Mouse (Mus musculus) testis, adult 2 months (tissue): ENCODE data around the gene Cspg4. TPM values are rescaled to one million over a fixed set of nuclear protein-coding genes. Genes with fewer than 3 reads are reported as not detected.

ENCODE experiments used
- H3K27ac ChIP-seq: fragments of 200-500 bp; 2 replicates; pipeline ENCODE4 v1.5.1; 2012; ENCODE audit warnings: low read depth, low read length; ENCODE audit not compliant: control insufficient read depth, insufficient read depth
- H3K27me3 ChIP-seq: fragments of 200-500 bp; 2 replicates; pipeline ENCODE4 v1.6.1; 2012; ENCODE audit warnings: mild to moderate bottlenecking, low read length, moderate library complexity; ENCODE audit not compliant: control insufficient read depth, insufficient read depth
- H3K36me3 ChIP-seq: fragments of 200-500 bp; 2 replicates; pipeline ENCODE4 v1.6.1; 2012; ENCODE audit warnings: mild to moderate bottlenecking, low read length; ENCODE audit not compliant: control insufficient read depth, insufficient read depth
- H3K4me1 ChIP-seq: fragments of 200-500 bp; 2 replicates; pipeline ENCODE4 v1.6.1; 2012; ENCODE audit warnings: low read length; ENCODE audit not compliant: control insufficient read depth, insufficient read depth
- H3K4me3 ChIP-seq: fragments of 200-500 bp; 2 replicates; pipeline ENCODE4 v1.5.1; 2012; ENCODE audit warnings: low read depth, mild to moderate bottlenecking, low read length, moderate library complexity, mixed read lengths; ENCODE audit not compliant: control insufficient read depth
- CTCF ChIP-seq: fragments of 200-500 bp; IDR thresholded peaks from 2 replicates; pipeline ENCODE4 v1.5.1; 2012; ENCODE audit warnings: low read depth, mild to moderate bottlenecking, inconsistent platforms, low read length, moderate library complexity; ENCODE audit not compliant: control insufficient read depth, insufficient read depth, insufficient replicate concordance
- POLR2A ChIP-seq: fragments of 200-500 bp; IDR thresholded peaks from 2 replicates; pipeline ENCODE4 v1.6.1; 2012; ENCODE audit warnings: low read depth, mild to moderate bottlenecking, inconsistent platforms, low read length, moderate library complexity; ENCODE audit not compliant: control insufficient read depth
- polyA plus RNA-seq: library from polyadenylated mRNA; depleted of rRNA; stranded (reverse); fragments of >200 nt; gene quantifications from 2 replicates; pipeline ENCODE4 v1.2.3, GENCODE M21; 2012

Cspg4 gene
- polyA plus RNA-seq, 1 experiment, result 1.1 TPM

- no peaks in the 10 kb centered on the region for H3K36me3 ChIP-seq
- no peak overlapping the region for H3K4me3 ChIP-seq
- H3K4me1 ChIP-seq, result no peaks in the 10 kb centered on the region
- TF ChIP-seq CTCF (no peak), POLR2A (no peak)
- no peaks in the 10 kb centered on the region for H3K27me3 ChIP-seq
- no peak overlapping the region for H3K27ac ChIP-seq
Measured at GRCm38 (mm10) chr9:56832900-56833299, 31.9 kb upstream of the Cspg4 start.

- no peak overlapping the region for H3K27ac ChIP-seq
- no peak overlapping the region for H3K4me3 ChIP-seq
- H3K27me3 ChIP-seq, result no peaks in the 10 kb centered on the region
- no peaks in the 10 kb centered on the region for H3K4me1 ChIP-seq
- TF ChIP-seq POLR2A, result no peak
- no peak for TF ChIP-seq CTCF
- H3K36me3 ChIP-seq, result no peaks in the 10 kb centered on the region
Measured at GRCm38 (mm10) chr9:56835152-56835551, 29.7 kb upstream of the Cspg4 start.

GRCm38 (mm10) chr9:56840721-56841120 lies 24.1 kb upstream of the Cspg4 start:
- no peak overlapping the region for H3K4me3 ChIP-seq

GRCm38 (mm10) chr9:56841864-56842263 lies 23.0 kb upstream of the Cspg4 start:
- H3K27ac ChIP-seq, result no peak overlapping the region
- TF ChIP-seq CTCF, result no peak
- H3K4me1 ChIP-seq, result no peaks in the 10 kb centered on the region
- no peaks in the 10 kb centered on the region for H3K36me3 ChIP-seq
- no peak overlapping the region for H3K4me3 ChIP-seq
- H3K27me3 ChIP-seq, result no peaks in the 10 kb centered on the region

More at GRCm38 (mm10) chr9:56840721-56841120, 24.1 kb upstream of the Cspg4 start:
- no peaks in the 10 kb centered on the region for H3K36me3 ChIP-seq
- H3K27ac ChIP-seq, result no peak overlapping the region
- no peaks in the 10 kb centered on the region for H3K4me1 ChIP-seq
- TF ChIP-seq POLR2A, result no peak
- TF ChIP-seq CTCF, result no peak
- H3K27me3 ChIP-seq, result no peaks in the 10 kb centered on the region

- no peak overlapping the region for H3K4me3 ChIP-seq
- no peak for TF ChIP-seq CTCF
- no peak for TF ChIP-seq POLR2A
Measured at GRCm38 (mm10) chr9:56842303-56842719, 22.5 kb upstream of the Cspg4 start.

GRCm38 (mm10) chr9:56843679-56844188 lies 21.1 kb upstream of the Cspg4 start:
- Histone ChIP-seq H3K27ac (no peak overlapping the region), H3K27me3 (no peaks in the 10 kb centered on the region), H3K4me1 (no peaks in the 10 kb centered on the region), H3K36me3 (no peaks in the 10 kb centered on the region), H3K4me3 (no peak overlapping the region)
- no peak for TF ChIP-seq POLR2A
- peak; percentile 81; the same call in 1 of the 2 replicates for TF ChIP-seq CTCF

More at GRCm38 (mm10) chr9:56842303-56842719, 22.5 kb upstream of the Cspg4 start:
- Histone ChIP-seq H3K4me1 (no peaks in the 10 kb centered on the region), H3K27me3 (no peaks in the 10 kb centered on the region), H3K36me3 (no peaks in the 10 kb centered on the region), H3K27ac (no peak overlapping the region)

- Histone ChIP-seq H3K4me1 (no peaks in the 10 kb centered on the region), H3K36me3 (no peaks in the 10 kb centered on the region), H3K4me3 (no peak overlapping the region), H3K27me3 (no peaks in the 10 kb centered on the region), H3K27ac (no peak overlapping the region)
- TF ChIP-seq POLR2A, result no peak
- TF ChIP-seq CTCF, result no peak
Measured at GRCm38 (mm10) chr9:56844644-56845043, 20.2 kb upstream of the Cspg4 start.

- TF ChIP-seq CTCF (peak; percentile 68; the same call in 1 of the 2 replicates), POLR2A (no peak)
- Histone ChIP-seq H3K36me3 (no peaks in the 10 kb centered on the region), H3K27ac (no peak overlapping the region), H3K4me1 (peaks cover 6% of the 10 kb centered on the region), H3K27me3 (no peaks in the 10 kb centered on the region), H3K4me3 (no peak overlapping the region)
Measured at GRCm38 (mm10) chr9:56847523-56847922, 17.3 kb upstream of the Cspg4 start.
